Mouse (Mus musculus) effector memory CD4-positive, alpha-beta T cell, adult 5 months (primary cell): Measurements from ENCODE around the gene Gnptg. TPM values are rescaled to one million over a fixed set of nuclear protein-coding genes. Genes with fewer than 3 reads are reported as not detected.

Experiments
- polyA plus RNA-seq: library from polyadenylated mRNA; unstranded; fragments of 100-300 nt; shearing (Covaris generic); gene quantifications from one replicate; pipeline ENCODE4 v1.2.1, GENCODE M21; 2017

The Gnptg gene
- 117 TPM for polyA plus RNA-seq

GRCm38 (mm10) chr17:25239695-25240636 lies at the start of gene Gnptg, which contains the start of gene Tsr3:
TSS of gene Gnptg (minus strand) at chr17:25240124.
TSS of gene Tsr3 (plus strand) at chr17:25240170.

GRCm38 (mm10) chr17:25274571-25275346 lies 34.8 kb upstream of the Gnptg start, which contains the start of gene Ube2i:
TSS of gene Ube2i (minus strand) at chr17:25274622.

GRCm38 (mm10) chr17:25256140-25256754 lies 16.3 kb upstream of the Gnptg start, which contains the start of gene Baiap3:
TSS of gene Baiap3 (minus strand) at chr17:25256364.

GRCm38 (mm10) chr17:25188150-25189031 lies 51.5 kb downstream of the Gnptg start, which contains the start of gene Unkl:
TSS of gene Unkl (plus strand) at chr17:25188397.

GRCm38 (mm10) chr17:25184129-25184691 lies 55.7 kb downstream of the Gnptg start, which contains the start of gene BC003965:
TSS of gene BC003965 (plus strand) at chr17:25184554.

Other genes starting within 250 kb of the Gnptg start
- gene Cramp1l, start 224.3 kb downstream of the Gnptg start, polyA plus RNA-seq, result 8.5 TPM
- gene Ift140, start 224.0 kb downstream of the Gnptg start, polyA plus RNA-seq, result 14.7 TPM
- gene Tmem204, start 156.5 kb downstream of the Gnptg start, polyA plus RNA-seq, result 0.42 TPM
- 18.4 TPM for gene Telo2, start 124.2 kb downstream of the Gnptg start, polyA plus RNA-seq
- not detected for gene Ptx4, start 119.4 kb downstream of the Gnptg start, polyA plus RNA-seq
- gene Clcn7, start 106.7 kb downstream of the Gnptg start, polyA plus RNA-seq, result 25.9 TPM
- not detected for gene Ccdc154, start 77.7 kb downstream of the Gnptg start, polyA plus RNA-seq
- not detected for gene Gm38655, start 64.7 kb downstream of the Gnptg start, polyA plus RNA-seq
- gene BC003965, start 55.6 kb downstream of the Gnptg start, polyA plus RNA-seq, result 14.2 TPM
- 53.7 TPM for gene Unkl, start 51.7 kb downstream of the Gnptg start, polyA plus RNA-seq
- 33.9 TPM for gene Tsr3, start within 50 bp of the Gnptg start, polyA plus RNA-seq
- 199 TPM for gene Baiap3, start 16.2 kb upstream of the Gnptg start, polyA plus RNA-seq
- gene Ube2i, start 34.5 kb upstream of the Gnptg start, polyA plus RNA-seq, result 629 TPM
- gene Prss34, start 58.3 kb upstream of the Gnptg start, polyA plus RNA-seq, result not detected
- not detected for gene Prss28, start 68.5 kb upstream of the Gnptg start, polyA plus RNA-seq
- gene Prss29, start 78.5 kb upstream of the Gnptg start, polyA plus RNA-seq, result not detected
- not detected for gene Tpsab1, start 105.4 kb upstream of the Gnptg start, polyA plus RNA-seq
- gene Tpsb2, start 126.2 kb upstream of the Gnptg start, polyA plus RNA-seq, result not detected
- not detected for gene Tpsg1, start 129.1 kb upstream of the Gnptg start, polyA plus RNA-seq
- gene Cacna1h, start 193.7 kb upstream of the Gnptg start, polyA plus RNA-seq, result 0.05 TPM
- gene Tekt4, start 214.5 kb upstream of the Gnptg start, polyA plus RNA-seq, result not detected